Mouse (Mus musculus) forebrain, embryonic 14.5 days (tissue): ENCODE data around the gene Fbxl14. TPM values are rescaled to one million over a fixed set of nuclear protein-coding genes. Genes with fewer than 3 reads are reported as not detected.
"Not testable (repeated sequence)": the region's sequence is repeated elsewhere in the genome, so short reads cannot be mapped to it uniquely, and the experiment has no call there.

Experiments used
- ATAC-seq: fragments of 200-750 bp; cut with Nextera tagmentation; 2 replicates; pipeline ENCODE4 v1.8.0; 2017; ENCODE audit warnings: mild to moderate bottlenecking, moderate library complexity
- DNase-seq: peaks from one replicate; pipeline ENCODE4 v3.0.0-alpha.2; 2015; ENCODE audit warnings: low spot score
- H3K27ac ChIP-seq: fragments of 300-500 bp; sonication (generic); 2 replicates; pipeline ENCODE4 v1.5.1; 2014; ENCODE audit warnings: low read depth, mild to moderate bottlenecking, control low read depth, low read length, moderate library complexity
- H3K27me3 ChIP-seq: fragments of 300-500 bp; sonication (generic); replicated peaks from 2 replicates; pipeline ENCODE4 v1.6.1; 2014; ENCODE audit warnings: low read length, control low read depth, mixed read lengths; ENCODE audit not compliant: control insufficient read depth, insufficient read depth
- H3K36me3 ChIP-seq: fragments of 300-500 bp; sonication (generic); 2 replicates; pipeline ENCODE4 v1.6.1; 2014; ENCODE audit warnings: low read length, control low read depth; ENCODE audit not compliant: control insufficient read depth, insufficient read depth
- H3K4me1 ChIP-seq: fragments of 300-500 bp; sonication (generic); 2 replicates; pipeline ENCODE4 v1.6.1; 2014; ENCODE audit warnings: antibody characterized with exemption, low read length, control low read depth; ENCODE audit not compliant: control insufficient read depth, insufficient read depth
- H3K4me2 ChIP-seq: fragments of 300-500 bp; sonication (generic); 2 replicates; pipeline ENCODE4 v1.6.1; 2014; ENCODE audit warnings: mild to moderate bottlenecking, control low read depth, low read length
- H3K4me3 ChIP-seq: fragments of 300-500 bp; sonication (generic); 2 replicates; pipeline ENCODE4 v1.5.1; 2014; ENCODE audit warnings: low read depth, low read length, control low read depth
- H3K9ac ChIP-seq: fragments of 300-500 bp; sonication (generic); 2 replicates; pipeline ENCODE4 v1.6.1; 2014; ENCODE audit warnings: mild to moderate bottlenecking, low read length, control low read depth, moderate library complexity
- H3K9me3 ChIP-seq: fragments of 300-500 bp; sonication (generic); replicated peaks from 2 replicates; pipeline ENCODE4 v1.6.1; 2016; ENCODE audit warnings: low read length, control low read depth, mixed read lengths; ENCODE audit not compliant: control insufficient read depth
- WGBS: fragments of 180-500 bp; shearing (Covaris S2); extraction: QIAGEN DNeasy Blood & Tissue Kit; methylation state at CpG from one replicate; pipeline ENCODE4 v1.1.7; 2014; 5-methylcytosine and 5-hydroxymethylcytosine counted together
- polyA plus RNA-seq: library from polyadenylated mRNA; unstranded; fragments of >200 nt; fragmentation: Nextera tagmentation; extraction: Ambion mirVana; gene quantifications from 2 replicates; pipeline ENCODE4 v1.2.1, GENCODE M21; 2014

Gene Fbxl14
- 6.8 and 7.6 TPM in 2 replicates for polyA plus RNA-seq

- Histone ChIP-seq H3K4me1 (peaks cover 24% of the 10 kb centered on the region), H3K4me3 (peak within 1 kb of the TSS; percentile 95), H3K36me3 (peaks cover 21% of the 10 kb centered on the region), H3K9ac (peak within 1 kb of the TSS; percentile 92), H3K4me2 (peak within 1 kb of the TSS; percentile 100), H3K27ac (peak within 1 kb of the TSS; percentile 99), H3K9me3 (no peaks in the 10 kb centered on the region), H3K27me3 (no peaks in the 10 kb centered on the region)
- under 1% methylated on average over 46 of the region's 101 CpGs for WGBS
- peak; percentile 83 for DNase-seq
- peak; percentile 86 for ATAC-seq
These were observed at the start of gene Fbxl14 for GRCm38 (mm10) chr6:119479343-119479875. Fbxl14 (plus strand) TSS chr6:119479668.

DNA sequence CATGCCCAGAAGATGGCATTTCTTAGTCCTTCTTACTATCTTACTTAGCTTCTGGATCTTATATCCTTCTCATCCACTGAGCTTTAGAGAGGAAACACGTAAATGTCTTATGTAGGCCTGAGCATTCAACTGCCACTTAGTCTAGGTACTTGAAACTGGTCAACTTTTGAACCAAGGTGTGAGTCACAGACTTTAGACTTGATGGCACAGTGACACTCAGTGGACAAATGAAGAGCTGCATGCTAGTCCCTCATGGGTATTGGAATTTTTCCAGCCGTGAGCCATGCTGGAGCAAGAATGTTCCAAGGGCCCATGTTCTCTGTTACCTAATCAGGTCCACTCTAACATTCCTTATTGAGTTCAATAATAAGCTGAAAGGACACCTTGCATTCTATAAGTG, 49.0 kb upstream of the Fbxl14 start:
- no peak overlapping the region for H3K4me2 ChIP-seq
- H3K4me1 ChIP-seq = no peaks in the 10 kb centered on the region
- H3K27me3 ChIP-seq = no peaks in the 10 kb centered on the region
- H3K4me3 ChIP-seq = no peak overlapping the region
- ATAC-seq (no peak), DNase-seq (peak; percentile 68)
- no peak overlapping the region for H3K9ac ChIP-seq
- WGBS = 55% methylated on average over 2 of the region's 2 CpGs
- H3K27ac ChIP-seq = no peak overlapping the region
- no peaks in the 10 kb centered on the region for H3K9me3 ChIP-seq
- no peaks in the 10 kb centered on the region for H3K36me3 ChIP-seq

DNA sequence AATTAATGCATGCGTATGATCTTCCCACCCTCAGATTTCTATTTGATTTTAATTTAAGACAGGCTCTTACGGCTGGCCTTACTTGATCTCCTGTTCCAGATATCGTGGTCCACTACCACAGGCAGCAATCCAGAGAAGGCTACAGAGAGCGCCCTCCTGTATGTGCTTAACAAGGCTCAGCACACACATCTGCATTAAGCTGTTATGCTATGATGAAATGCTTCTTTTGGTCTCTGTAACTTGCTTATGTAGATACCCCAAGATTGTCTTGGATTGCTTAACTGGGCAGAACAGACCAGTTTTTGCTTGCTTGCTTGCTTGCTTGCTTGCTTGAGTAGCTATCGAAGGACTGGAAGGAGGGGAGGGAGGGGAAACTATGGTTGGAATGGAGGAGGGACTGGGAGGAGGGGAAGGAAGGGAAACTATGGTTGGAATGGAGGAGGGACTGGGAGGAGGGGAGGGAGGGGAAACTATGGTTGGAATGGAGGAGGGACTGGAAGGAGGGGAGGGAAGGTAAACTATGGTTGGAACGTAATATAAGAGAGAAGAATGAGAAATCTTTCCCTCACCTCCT, 47.6 kb upstream of the Fbxl14 start:
- WGBS = 90% methylated on average over 6 of the region's 6 CpGs
- ATAC-seq (no peak), DNase-seq (no peak)
- no peaks in the 10 kb centered on the region for H3K4me1 ChIP-seq
- H3K4me2 ChIP-seq = no peak overlapping the region
- no peak overlapping the region for H3K27ac ChIP-seq
- H3K27me3 ChIP-seq = no peaks in the 10 kb centered on the region
- no peaks in the 10 kb centered on the region for H3K36me3 ChIP-seq
- H3K9ac ChIP-seq = no peak overlapping the region
- no peak overlapping the region for H3K4me3 ChIP-seq
- no peaks in the 10 kb centered on the region for H3K9me3 ChIP-seq

- DNase-seq = no peak
- no peaks in the 10 kb centered on the region for H3K4me1 ChIP-seq
- H3K27me3 ChIP-seq = no peaks in the 10 kb centered on the region
- no peak for ATAC-seq
- WGBS = 84% methylated on average over 4 of the region's 4 CpGs
- H3K4me2 ChIP-seq = no peak overlapping the region
- no peak overlapping the region for H3K9ac ChIP-seq
- no peak overlapping the region for H3K27ac ChIP-seq
- H3K36me3 ChIP-seq = no peaks in the 10 kb centered on the region
- H3K4me3 ChIP-seq = no peak overlapping the region
- no peaks in the 10 kb centered on the region for H3K9me3 ChIP-seq
These were observed 45.1 kb upstream of the Fbxl14 start for GRCm38 (mm10) chr6:119434394-119434793.

DNA sequence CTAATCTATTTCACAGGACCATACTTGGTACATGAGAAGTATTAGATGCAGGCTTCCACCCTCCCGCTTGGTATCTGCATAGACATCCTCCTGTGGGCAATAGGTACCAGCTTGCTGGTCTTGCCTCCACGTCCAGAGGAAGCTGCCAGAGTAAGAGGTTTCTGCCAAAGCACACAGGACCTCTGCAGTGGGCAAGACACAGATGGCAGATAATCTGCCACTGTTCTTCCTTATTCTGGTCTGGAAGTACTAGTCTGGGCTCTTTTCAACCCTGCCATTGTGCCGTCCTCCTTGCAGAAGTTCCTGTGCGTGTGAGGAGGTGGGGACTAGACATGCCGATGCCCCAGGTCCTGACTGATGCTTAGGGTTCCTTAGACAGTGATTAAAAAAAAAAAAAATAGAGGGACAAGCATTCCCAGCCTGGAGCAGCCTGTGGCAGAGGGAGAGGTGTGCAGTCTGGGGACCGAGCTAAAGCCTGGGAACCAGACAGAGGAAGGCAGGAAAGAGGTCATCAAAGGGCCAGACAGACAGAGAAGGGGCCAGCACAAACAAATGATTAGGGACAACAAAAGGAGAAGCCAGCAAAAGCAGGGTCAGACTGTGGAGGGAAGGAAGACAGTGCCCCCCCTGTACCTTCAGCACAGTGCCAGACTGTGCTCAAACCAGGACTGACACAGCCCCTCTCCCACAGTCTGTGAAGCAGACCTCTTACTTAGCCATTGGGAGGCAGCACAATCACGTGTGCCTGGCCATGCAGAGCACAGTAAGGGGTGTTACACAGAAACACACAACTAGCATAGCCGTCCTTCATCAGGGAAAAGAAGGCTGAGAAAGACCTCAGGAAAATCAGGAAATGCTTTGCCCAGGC, 41.3 kb upstream of the Fbxl14 start:
- H3K4me2 ChIP-seq = no peak overlapping the region
- no peaks in the 10 kb centered on the region for H3K9me3 ChIP-seq
- DNase-seq = no peak
- H3K4me3 ChIP-seq = no peak overlapping the region
- 0 out of 2 replicates have a peak, but pooled peaks have one; percentile 42 for ATAC-seq
- H3K4me1 ChIP-seq = no peaks in the 10 kb centered on the region
- no peak overlapping the region for H3K9ac ChIP-seq
- no peaks in the 10 kb centered on the region for H3K27me3 ChIP-seq
- H3K36me3 ChIP-seq = no peaks in the 10 kb centered on the region
- whole genome bisulfite sequencing = 66% methylated on average over 8 of the region's 8 CpGs
- H3K27ac ChIP-seq = no peak overlapping the region

- H3K27me3 ChIP-seq, H3K4me3 ChIP-seq, H3K36me3 ChIP-seq, H3K27ac ChIP-seq, H3K9ac ChIP-seq, H3K4me1 ChIP-seq, H3K4me2 ChIP-seq, H3K9me3 ChIP-seq, ATAC-seq, DNase-seq: not testable (repeated sequence)
- 86% methylated on average over 5 of the region's 5 CpGs for WGBS
These were observed 36.7 kb upstream of the Fbxl14 start for GRCm38 (mm10) chr6:119442729-119443128.

- H3K4me2 ChIP-seq = no peak overlapping the region
- no peak overlapping the region for H3K27ac ChIP-seq
- 0 out of 2 replicates have a peak, but pooled peaks cover 5% of the 10 kb centered on the region for H3K4me1 ChIP-seq
- no peaks in the 10 kb centered on the region for H3K36me3 ChIP-seq
- no peaks in the 10 kb centered on the region for H3K27me3 ChIP-seq
- DNase-seq (peak; percentile 94), ATAC-seq (peak; percentile 77)
- H3K4me3 ChIP-seq = no peak overlapping the region
- no peak overlapping the region for H3K9ac ChIP-seq
- 54% methylated on average over 12 of the region's 12 CpGs for WGBS
- no peaks in the 10 kb centered on the region for H3K9me3 ChIP-seq
These were observed 35.5 kb upstream of the Fbxl14 start for GRCm38 (mm10) chr6:119443742-119444645.

GRCm38 (mm10) chr6:119445671-119446607, 33.5 kb upstream of the Fbxl14 start:
- DNase-seq (no peak), ATAC-seq (no peak)
- no peak overlapping the region for H3K27ac ChIP-seq
- H3K27me3 ChIP-seq = no peaks in the 10 kb centered on the region
- H3K4me2 ChIP-seq = no peak overlapping the region
- no peaks in the 10 kb centered on the region for H3K36me3 ChIP-seq
- no peak overlapping the region for H3K9ac ChIP-seq
- H3K4me1 ChIP-seq = peaks cover 13% of the 10 kb centered on the region; the same call in 1 of the 2 replicates
- WGBS = 78% methylated on average over 11 of the region's 11 CpGs
- no peak overlapping the region for H3K4me3 ChIP-seq
- no peaks in the 10 kb centered on the region for H3K9me3 ChIP-seq
